Mouse (Mus musculus): ENCODE results near the gene Sall4.

GRCm38 (mm10) chr2:168807681-168808080 lies 39.9 kb upstream of the Sall4 start:
- TF ChIP-seq GATA1 (IDR thresholded peaks at IDR 0.05; ENCODE audit: low read length): no peak
- no peak for TF ChIP-seq TAL1 (IDR thresholded peaks at IDR 0.05; ENCODE audit: low read length)
